Mouse (Mus musculus): ENCODE measurements around the gene Gp1bb. TPM values are rescaled to one million over a fixed set of nuclear protein-coding genes. Genes with fewer than 3 reads are reported as not detected.
A peak's percentile ranks its signal among the peaks of the same experiment; 100 is the strongest.

Gp1bb gene
- polyA plus RNA-seq, 1 experiment from 2014 or later = 12.7 TPM

DNA sequence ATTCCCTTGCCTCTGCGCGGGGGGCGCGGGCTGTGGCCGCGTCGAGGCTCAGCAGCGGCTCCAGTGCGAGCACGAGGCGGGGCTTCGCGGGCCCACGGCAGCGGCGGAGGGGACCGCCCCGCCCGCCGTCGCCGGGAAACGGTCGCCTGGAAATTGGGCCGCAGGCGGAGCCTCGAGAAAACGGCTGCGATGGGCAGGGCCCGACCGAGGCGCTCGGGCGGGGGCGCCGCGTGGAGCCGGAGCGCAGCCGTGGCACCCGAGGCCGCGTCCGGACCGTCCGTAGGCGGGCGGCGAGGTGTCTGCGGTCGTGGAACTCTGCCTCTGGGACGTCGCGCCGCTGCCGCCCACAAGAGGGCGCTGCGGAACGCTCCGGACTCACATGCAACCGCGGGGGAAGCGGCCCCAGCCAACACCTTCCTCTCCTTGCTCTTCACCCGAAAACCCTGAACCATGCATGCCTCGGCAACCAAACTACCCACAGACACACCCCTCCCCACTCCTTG lies 4.2 kb upstream of the Gp1bb start, which contains the start of gene Gm49601:
Gm49601 (minus strand) TSS at position 52 of the 503 bp plus-strand sequence.
- Histone ChIP-seq H3K27ac (no peak within 1 kb of the TSS), H3K4me1 (peaks cover 41% of the 10 kb centered on the region)
- peak; percentile 11; the same call in 1 of the 2 replicates for ATAC-seq (ENCODE audit: low FRiP score, low read depth)

DNA sequence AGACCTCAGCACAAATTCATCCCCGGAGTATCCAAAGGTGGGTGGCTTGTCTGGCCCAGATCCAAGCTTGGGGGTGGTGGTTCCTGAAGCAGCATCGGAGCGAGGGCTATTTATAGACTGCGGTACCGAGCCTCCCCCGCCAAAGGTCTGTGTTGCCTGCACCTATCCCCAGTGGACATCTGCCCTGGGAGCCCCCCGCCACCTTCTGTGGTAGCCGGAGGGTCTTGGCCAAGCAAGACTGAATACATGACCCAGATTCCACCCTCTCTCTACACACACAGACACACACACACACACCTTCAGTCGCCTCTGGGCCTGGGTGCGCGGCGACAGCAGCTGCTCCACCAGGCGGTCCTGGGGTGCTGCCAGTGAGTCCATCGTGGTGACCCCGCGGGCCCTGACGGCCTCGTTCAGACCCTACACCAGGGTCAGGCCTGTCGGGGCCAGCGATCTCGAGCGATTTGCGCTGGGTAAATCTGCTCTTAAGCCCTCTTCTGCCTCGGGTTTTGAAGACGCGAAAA lies 3.6 kb upstream of the Gp1bb start:
- Histone ChIP-seq H3K27ac (no peak overlapping the region), H3K4me3 (peak overlapping the region; percentile 47), H3K27me3 (replicated peaks) (peaks cover 67% of the 10 kb centered on the region), H3K4me1 (peaks cover 46% of the 10 kb centered on the region), H3K9ac (peak overlapping the region; percentile 67), H3K36me3 (peaks cover 34% of the 10 kb centered on the region), H3K4me2 (replicated peaks) (peak overlapping the region; percentile 93), H3K9me3 (no peaks in the 10 kb centered on the region)
- ATAC-seq (ENCODE audit: low FRiP score, low read depth) = no peak
- WGBS = 9% methylated on average over 26 of the region's 26 CpGs

More for the DNA sequence above, 4.2 kb upstream of the Gp1bb start, which contains the start of gene Gm49601:
- peaks cover 61% of the 10 kb centered on the region for H3K27me3 ChIP-seq (replicated peaks)
- peak within 1 kb of the TSS; percentile 67 for H3K9ac ChIP-seq
- H3K4me3 ChIP-seq = peak within 1 kb of the TSS; percentile 47
- H3K4me2 ChIP-seq (replicated peaks) = peak within 1 kb of the TSS; percentile 93
- H3K9me3 ChIP-seq = no peaks in the 10 kb centered on the region
- WGBS = under 1% methylated on average over 63 of the region's 65 CpGs
- peaks cover 34% of the 10 kb centered on the region for H3K36me3 ChIP-seq

DNA sequence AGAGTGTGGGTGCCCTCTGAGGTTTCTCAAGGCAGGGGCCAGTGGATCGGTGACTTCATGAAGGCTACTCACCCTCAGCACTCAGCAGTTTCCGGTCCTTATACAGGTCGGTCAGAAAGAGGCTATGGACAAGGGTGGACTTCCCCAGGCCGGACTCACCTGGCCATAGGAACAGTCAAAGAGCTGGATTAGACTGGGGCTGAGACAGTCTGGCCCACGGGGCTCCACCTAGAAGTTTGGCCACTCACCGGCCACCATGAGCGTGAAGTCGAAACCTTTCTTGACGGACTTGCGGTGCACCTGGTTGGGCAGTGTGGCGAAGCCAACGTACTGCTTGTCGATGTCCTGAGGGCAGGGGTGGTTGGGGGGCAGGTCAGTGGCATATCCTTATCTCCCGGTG lies 2.9 kb upstream of the Gp1bb start:
- ATAC-seq (ENCODE audit: low FRiP score, low read depth) = no peak
- H3K9ac ChIP-seq = no peak overlapping the region
- H3K4me3 ChIP-seq = no peak overlapping the region
- H3K9me3 ChIP-seq = no peaks in the 10 kb centered on the region
- no peak overlapping the region for H3K27ac ChIP-seq
- H3K36me3 ChIP-seq = peaks cover 34% of the 10 kb centered on the region
- WGBS = 31% methylated on average over 14 of the region's 14 CpGs
- peaks cover 50% of the 10 kb centered on the region for H3K4me1 ChIP-seq
- H3K4me2 ChIP-seq (replicated peaks) = peak overlapping the region; percentile 93; the same call in 1 of the 2 replicates
- peaks cover 75% of the 10 kb centered on the region for H3K27me3 ChIP-seq (replicated peaks)

DNA sequence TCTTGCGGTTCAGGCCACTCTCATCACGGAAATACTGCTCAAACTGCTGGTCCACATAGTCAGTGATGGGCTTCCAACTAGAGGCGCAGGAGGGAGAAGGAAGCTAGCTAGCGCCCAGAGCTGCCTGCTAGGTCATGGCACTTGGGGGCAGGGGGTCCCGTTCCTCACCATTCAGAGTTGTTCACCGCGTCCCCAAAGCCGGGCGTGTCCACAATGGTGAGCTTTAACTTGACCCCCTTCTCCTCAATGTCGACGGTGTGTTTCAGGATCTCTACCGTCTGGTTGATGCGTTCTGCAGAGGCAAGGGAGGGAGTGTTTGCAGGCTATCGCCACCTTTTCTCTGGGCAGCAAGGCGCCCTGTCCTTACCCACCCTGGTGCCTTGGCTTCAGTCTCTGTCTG lies 2.4 kb upstream of the Gp1bb start:
- H3K9ac ChIP-seq = no peak overlapping the region
- no peak for ATAC-seq (ENCODE audit: low FRiP score, low read depth)
- H3K4me1 ChIP-seq = peaks cover 50% of the 10 kb centered on the region
- H3K4me3 ChIP-seq = no peak overlapping the region
- H3K4me2 ChIP-seq (replicated peaks) = no peak overlapping the region
- WGBS = 22% methylated on average over 15 of the region's 15 CpGs
- H3K27ac ChIP-seq = no peak overlapping the region
- peaks cover 79% of the 10 kb centered on the region for H3K27me3 ChIP-seq (replicated peaks)
- peaks cover 34% of the 10 kb centered on the region for H3K36me3 ChIP-seq
- H3K9me3 ChIP-seq = no peaks in the 10 kb centered on the region

DNA sequence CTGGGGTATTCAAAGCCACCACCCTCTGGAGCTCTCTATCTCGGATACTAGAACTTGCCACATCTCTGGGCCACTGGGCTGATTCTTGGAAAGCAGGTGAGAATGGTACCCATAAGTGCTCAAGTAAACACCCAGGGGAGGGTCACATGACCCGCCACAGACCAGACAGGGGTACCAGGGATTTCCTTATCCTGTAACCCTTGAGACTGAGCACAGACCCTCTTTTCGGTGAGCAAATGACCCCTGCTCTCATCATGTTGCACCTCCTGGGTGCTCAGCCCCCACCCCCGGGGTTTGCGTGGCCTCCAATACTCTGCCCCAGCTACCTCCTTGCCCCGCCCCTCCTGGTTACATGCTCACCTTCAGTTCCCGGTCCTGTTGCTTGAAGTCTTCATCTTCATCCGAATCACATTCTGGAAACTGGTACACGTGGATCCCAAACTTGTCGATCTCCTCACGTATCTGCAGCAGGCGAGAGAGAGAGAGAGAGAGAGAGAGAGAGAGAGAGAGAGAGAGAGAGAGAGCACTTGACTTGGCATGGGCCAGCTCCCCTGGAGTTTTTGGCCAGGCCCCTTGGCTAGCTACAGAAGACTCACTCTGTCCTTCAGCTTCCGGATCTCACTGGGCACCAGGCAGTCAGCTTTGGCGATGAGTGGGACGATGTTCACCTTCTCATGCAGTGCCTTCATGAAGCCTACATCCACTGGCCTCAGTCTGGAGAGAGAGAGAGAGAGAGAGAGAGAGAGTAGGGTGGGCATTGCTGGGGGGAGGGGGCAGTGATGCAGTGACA lies 1.7 kb upstream of the Gp1bb start:
- WGBS = 26% methylated on average over 15 of the region's 15 CpGs
- Histone ChIP-seq H3K27ac (no peak overlapping the region), H3K4me2 (replicated peaks) (no peak overlapping the region), H3K9ac (no peak overlapping the region), H3K4me1 (peaks cover 48% of the 10 kb centered on the region), H3K9me3 (no peaks in the 10 kb centered on the region), H3K27me3 (replicated peaks) (peaks cover 86% of the 10 kb centered on the region), H3K4me3 (no peak overlapping the region), H3K36me3 (peaks cover 34% of the 10 kb centered on the region)
- ATAC-seq (ENCODE audit: low FRiP score, low read depth) = no peak

DNA sequence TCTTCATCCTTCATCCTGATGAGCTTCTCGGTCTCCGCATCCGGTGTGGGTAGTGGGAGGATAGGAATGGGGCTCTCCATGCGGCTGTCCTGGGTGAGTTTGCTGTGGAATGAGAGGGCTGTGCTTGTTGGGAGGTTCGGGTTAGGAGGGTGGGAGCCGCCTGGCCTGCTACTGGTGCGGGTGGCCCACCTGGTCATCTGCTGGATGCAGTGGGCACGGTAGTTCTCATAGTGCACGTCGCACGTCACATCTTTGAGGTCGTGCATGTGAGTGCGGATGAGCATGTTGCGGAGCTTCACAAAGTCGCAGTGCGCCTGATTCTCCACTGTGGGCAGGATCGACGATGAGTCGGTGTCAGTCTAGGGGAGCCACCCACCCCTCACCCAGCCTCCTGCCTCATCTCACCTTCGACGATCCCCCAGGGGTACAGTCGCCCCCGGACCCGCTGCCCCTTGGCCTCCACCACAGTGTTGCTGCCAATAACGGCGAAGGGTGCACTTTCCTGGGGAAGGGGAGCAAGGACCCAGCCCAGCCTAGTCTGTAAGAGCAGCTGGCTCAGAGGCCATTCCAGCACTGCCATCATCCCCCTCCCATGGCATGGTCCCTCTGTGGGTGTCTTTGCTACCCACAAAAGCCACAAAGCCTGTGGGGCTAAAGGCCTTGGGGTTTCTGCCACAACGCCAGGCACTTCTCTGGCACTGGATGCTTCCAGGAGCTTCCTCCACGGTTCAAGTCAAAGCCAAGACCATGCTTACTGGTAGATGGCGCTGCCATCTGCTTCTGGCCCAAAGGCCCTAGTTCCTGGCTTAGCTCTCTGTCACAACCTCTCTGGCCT lies 930 bp upstream of the Gp1bb start:
- no peak overlapping the region for H3K4me2 ChIP-seq (replicated peaks)
- no peak overlapping the region for H3K9ac ChIP-seq
- no peak overlapping the region for H3K27ac ChIP-seq
- ATAC-seq (ENCODE audit: low FRiP score, low read depth) = no peak
- WGBS = 18% methylated on average over 29 of the region's 29 CpGs
- peaks cover 94% of the 10 kb centered on the region for H3K27me3 ChIP-seq (replicated peaks)
- H3K4me1 ChIP-seq = peaks cover 40% of the 10 kb centered on the region
- no peak overlapping the region for H3K4me3 ChIP-seq
- no peaks in the 10 kb centered on the region for H3K9me3 ChIP-seq
- peaks cover 34% of the 10 kb centered on the region for H3K36me3 ChIP-seq

DNA sequence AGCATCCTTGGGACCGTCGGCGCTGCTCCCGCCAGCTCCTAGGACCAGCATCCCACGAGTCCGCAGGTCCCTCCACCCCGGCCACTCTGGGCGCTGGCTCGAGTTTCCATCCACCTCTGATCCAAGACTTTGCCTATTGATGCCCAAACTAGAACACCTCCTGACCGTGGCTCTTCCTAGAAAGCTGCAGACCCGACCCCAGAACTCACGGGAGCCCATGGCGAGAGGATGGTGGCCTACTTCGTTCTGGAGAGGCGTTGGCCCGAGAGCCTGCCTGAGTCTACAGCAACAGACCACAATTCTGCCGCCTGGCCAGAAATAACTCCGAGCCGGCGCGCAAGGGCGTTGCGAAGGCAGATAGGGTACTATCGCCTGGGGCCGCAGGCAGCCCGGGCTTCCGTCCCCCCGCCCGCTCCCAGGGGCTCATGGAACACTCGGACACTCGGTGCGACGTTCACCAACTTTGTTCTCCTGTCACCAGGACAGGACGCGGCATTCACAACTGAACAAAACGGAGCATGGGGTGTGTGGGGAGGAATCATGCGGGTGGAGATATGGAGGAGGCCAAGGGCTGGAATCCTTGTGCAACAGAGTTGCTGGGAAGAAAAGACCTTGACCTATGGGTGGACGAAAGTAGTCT lies 721 bp downstream of the Gp1bb start:
- Histone ChIP-seq H3K4me2 (replicated peaks) (peak overlapping the region; percentile 70), H3K9me3 (no peaks in the 10 kb centered on the region), H3K4me1 (peaks cover 35% of the 10 kb centered on the region), H3K27me3 (replicated peaks) (peaks cover 87% of the 10 kb centered on the region), H3K36me3 (peaks cover 34% of the 10 kb centered on the region), H3K4me3 (peak overlapping the region; percentile 33), H3K9ac (0 out of 2 replicates have a peak overlapping the region, but pooled peaks have one; percentile 42), H3K27ac (no peak overlapping the region)
- no peak for ATAC-seq (ENCODE audit: low FRiP score, low read depth)
- WGBS = 2% methylated on average over 38 of the region's 38 CpGs

DNA sequence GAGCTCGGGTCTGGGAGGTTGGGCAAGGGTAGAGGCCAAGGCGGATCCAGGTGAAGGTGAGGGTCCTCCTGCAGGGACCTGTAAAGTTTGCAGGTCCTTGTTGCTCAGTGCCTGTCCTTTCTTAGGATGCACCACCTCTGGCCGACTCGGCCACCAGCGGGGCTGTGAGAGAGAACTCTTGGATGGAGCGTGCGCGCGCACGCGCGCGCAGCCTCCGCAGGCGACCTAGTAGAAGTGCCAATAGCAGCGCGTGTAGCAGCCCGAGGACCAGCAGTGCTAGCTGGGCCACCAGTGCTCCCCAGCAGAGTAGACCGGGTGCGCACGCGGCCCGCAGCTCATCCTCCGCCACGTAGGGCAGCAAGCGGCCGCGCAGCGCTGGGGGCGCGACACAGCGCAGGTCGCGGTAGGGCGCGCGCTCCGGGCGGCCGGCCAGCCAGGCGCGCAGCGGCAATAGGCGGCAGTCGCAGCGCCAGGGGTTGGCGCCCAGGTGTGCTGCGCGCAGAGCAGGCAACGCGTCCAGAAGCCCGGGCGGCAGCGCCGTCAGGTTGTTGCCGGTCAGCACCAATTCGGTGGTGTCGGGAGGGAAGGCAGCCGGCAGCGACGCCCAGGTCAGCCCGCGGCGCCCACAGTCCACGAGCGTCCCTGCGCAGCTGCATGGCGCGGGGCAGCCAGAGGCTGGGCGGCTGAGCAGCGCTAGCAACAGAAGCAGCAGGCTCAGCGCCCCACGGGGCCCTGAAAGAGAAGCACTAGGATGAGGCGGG lies 1.4 kb downstream of the Gp1bb start:
- peak overlapping the region; percentile 33 for H3K4me3 ChIP-seq
- WGBS = 1% methylated on average over 74 of the region's 74 CpGs
- ATAC-seq (ENCODE audit: low FRiP score, low read depth) = no peak
- peak overlapping the region; percentile 42; the same call in 1 of the 2 replicates for H3K9ac ChIP-seq
- peak overlapping the region; percentile 70 for H3K4me2 ChIP-seq (replicated peaks)
- H3K27ac ChIP-seq = no peak overlapping the region
- peaks cover 80% of the 10 kb centered on the region for H3K27me3 ChIP-seq (replicated peaks)
- no peaks in the 10 kb centered on the region for H3K9me3 ChIP-seq
- H3K36me3 ChIP-seq = peaks cover 34% of the 10 kb centered on the region
- H3K4me1 ChIP-seq = peaks cover 31% of the 10 kb centered on the region

DNA sequence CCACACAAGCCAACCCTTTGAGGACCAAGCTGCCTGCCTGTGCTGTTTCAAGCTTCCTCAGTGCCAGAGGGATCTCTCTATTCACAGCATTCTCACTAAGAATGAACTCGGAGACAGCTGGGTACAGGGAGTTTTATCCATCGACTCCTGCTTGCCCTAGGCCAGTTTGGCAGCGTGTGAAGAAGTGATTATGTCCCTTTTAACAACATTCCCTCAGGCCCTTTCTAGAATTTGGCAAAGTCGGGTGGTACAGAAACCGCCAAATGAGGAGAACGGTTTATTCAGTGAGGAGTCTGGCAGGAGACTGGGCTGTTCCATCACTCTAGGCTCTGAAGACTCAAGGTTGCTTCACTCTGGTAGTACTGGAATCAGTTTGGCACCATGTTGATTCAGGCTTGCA lies 2.0 kb downstream of the Gp1bb start:
- no peak overlapping the region for H3K27ac ChIP-seq
- peaks cover 33% of the 10 kb centered on the region for H3K36me3 ChIP-seq
- H3K27me3 ChIP-seq (replicated peaks) = peaks cover 74% of the 10 kb centered on the region
- no peak for ATAC-seq (ENCODE audit: low FRiP score, low read depth)
- WGBS = 16% methylated on average over 6 of the region's 6 CpGs
- no peak overlapping the region for H3K9ac ChIP-seq
- H3K4me3 ChIP-seq = peak overlapping the region; percentile 33; the same call in 1 of the 2 replicates
- H3K4me2 ChIP-seq (replicated peaks) = 0 out of 2 replicates have a peak overlapping the region, but pooled peaks have one; percentile 70
- H3K9me3 ChIP-seq = no peaks in the 10 kb centered on the region
- peaks cover 26% of the 10 kb centered on the region for H3K4me1 ChIP-seq

DNA sequence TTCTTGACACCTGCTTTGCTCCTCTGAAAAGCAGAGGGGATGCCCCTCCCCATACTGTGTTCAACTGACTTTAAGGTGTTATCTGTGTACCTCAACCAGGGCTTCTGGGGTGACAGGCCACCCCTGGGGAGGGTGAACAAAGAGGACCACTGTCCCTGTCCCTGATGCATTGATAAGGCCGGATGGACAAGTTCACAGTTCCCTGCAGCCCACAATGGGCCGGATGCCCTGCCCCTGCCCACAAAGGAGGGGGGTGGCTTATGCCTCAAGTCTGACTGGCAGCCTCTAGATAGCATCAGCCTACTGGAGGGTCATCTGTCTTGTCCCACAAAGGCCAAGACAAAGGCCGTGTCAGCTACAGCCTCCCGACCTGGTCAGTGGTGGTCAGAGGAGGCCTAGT lies 3.1 kb downstream of the Gp1bb start:
- H3K4me1 ChIP-seq = peaks cover 26% of the 10 kb centered on the region
- no peak for ATAC-seq (ENCODE audit: low FRiP score, low read depth)
- no peak overlapping the region for H3K4me2 ChIP-seq (replicated peaks)
- H3K4me3 ChIP-seq = no peak overlapping the region
- H3K36me3 ChIP-seq = peaks cover 22% of the 10 kb centered on the region
- H3K9ac ChIP-seq = no peak overlapping the region
- 26% methylated on average over 4 of the region's 4 CpGs for WGBS
- H3K27ac ChIP-seq = no peak overlapping the region
- H3K9me3 ChIP-seq = no peaks in the 10 kb centered on the region
- peaks cover 63% of the 10 kb centered on the region for H3K27me3 ChIP-seq (replicated peaks)

DNA sequence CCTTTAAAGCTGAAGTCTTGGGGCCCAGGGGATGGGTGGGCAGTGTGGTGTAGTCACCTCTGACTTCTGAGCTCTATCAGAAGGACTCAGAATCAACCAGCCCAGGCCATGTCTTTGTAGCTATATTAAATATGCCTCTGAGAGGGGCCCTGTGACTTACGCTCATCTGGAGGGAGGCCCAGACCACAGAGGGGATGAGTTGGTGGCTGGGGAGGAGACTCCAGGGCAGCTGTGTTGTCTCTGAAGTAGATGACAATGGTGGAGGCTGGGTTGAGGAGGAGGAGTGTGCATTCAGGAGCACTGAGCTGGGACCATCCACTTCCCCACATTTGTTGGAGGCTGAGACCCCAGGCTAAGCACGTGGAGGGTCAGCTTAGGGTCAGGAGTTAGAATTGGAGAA lies 3.9 kb downstream of the Gp1bb start:
- Histone ChIP-seq H3K36me3 (peaks cover 14% of the 10 kb centered on the region), H3K4me1 (peaks cover 27% of the 10 kb centered on the region), H3K9ac (no peak overlapping the region), H3K9me3 (no peaks in the 10 kb centered on the region), H3K4me3 (no peak overlapping the region), H3K4me2 (replicated peaks) (no peak overlapping the region), H3K27me3 (replicated peaks) (peaks cover 55% of the 10 kb centered on the region), H3K27ac (no peak overlapping the region)
- ATAC-seq (ENCODE audit: low FRiP score, low read depth) = no peak
- WGBS = 60% methylated on average over 2 of the region's 2 CpGs

Measured in neural tube, embryonic 12.5 days (tissue).